Mouse (Mus musculus): ENCODE data around the gene Zfp592. TPM values are rescaled to one million over a fixed set of nuclear protein-coding genes. Genes with fewer than 3 reads are reported as not detected.
A peak's percentile ranks its signal among the peaks of the same experiment; 100 is the strongest.
"Not testable (repeated sequence)": the region's sequence is repeated elsewhere in the genome, so short reads cannot be mapped to it uniquely, and the experiment has no call there.

Zfp592 gene
- polyA plus RNA-seq, 1 experiment from 2014 or later, result 11.8 TPM

DNA sequence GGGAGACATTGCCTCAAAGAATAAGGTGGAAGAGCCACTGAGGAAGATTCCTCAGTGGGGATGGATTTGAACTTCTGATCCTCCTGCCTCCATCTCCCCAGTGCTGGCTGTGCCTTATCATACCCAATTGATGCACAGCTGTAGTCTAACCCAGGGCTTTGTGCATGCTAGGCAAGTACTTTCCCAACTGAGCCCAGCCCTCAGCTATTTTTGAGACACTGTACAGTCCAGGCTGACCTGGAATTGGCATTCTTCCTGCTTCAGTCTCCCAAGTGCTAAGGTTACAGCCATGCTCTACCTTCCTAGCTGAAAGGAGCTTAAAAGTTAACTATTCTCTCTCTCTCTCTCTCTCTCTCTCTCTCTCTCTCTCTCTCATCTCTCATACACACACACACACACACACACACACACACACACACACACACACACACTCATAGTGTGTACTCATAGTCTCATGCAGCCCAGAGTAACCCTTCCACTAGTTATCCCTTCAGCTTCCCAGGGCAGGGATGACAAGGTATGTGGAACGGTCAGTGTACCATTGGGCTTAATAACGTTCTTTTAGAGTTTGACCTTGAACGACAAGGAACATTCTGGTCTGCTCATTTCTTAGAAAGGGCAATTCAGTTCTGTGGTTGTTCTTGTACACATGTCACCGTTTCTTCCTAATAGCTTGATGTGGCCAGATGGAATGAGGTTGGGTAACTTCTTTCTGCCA lies 20.4 kb upstream of the Zfp592 start:
- H3K4me1 ChIP-seq; H3K9ac ChIP-seq; H3K4me2 ChIP-seq; H3K36me3 ChIP-seq; H3K9me3 ChIP-seq; H3K27ac ChIP-seq; ATAC-seq (ENCODE audit: insufficient number of reproducible peaks, low FRiP score, low TSS enrichment, low read depth); H3K27me3 ChIP-seq; H3K4me3 ChIP-seq: not testable (repeated sequence)
- WGBS, result 76% methylated on average over 4 of the region's 4 CpGs

DNA sequence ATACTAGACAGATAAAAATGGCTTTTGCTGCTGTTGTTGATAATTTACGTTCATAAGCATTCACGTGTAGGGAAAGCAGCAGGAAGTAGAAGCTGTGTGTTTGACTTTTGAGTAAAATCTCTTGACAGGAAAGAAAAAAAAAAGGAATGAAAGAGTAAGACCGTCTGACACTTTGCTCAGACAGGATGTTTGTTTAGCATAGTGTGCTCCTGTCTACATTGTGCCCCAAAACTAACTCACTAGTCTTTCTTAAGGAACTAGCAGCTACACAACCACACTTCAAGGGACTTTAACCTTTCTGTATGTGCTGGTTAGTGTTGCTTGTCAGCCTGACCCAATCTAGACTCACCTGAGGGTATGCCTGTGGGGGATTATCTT lies 19.9 kb upstream of the Zfp592 start:
- not testable (repeated sequence) for H3K9ac ChIP-seq; H3K9me3 ChIP-seq; H3K4me2 ChIP-seq; ATAC-seq (ENCODE audit: insufficient number of reproducible peaks, low FRiP score, low TSS enrichment, low read depth); H3K4me3 ChIP-seq; H3K27ac ChIP-seq; H3K36me3 ChIP-seq; H3K27me3 ChIP-seq; H3K4me1 ChIP-seq
- WGBS, result 68% methylated on average over 3 of the region's 3 CpGs

DNA sequence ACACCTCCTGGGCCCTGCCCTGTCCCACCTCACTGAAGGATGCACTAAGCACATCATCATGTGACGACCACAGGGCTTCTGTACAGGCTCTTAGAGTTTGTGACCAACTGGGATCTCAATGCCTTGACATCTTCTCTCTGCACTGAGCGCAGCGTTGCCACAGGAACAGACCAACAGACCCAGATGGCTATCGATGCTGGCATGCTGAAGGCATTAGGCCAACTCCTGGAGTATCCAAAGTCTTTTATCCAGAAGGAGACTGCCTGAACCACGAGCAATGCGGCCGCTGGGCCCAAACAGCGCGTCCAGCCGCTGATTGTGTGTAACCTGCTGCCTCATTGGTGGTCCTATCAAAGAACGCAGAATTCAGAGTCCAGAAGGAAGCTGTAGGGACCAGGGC lies 12.9 kb upstream of the Zfp592 start:
- H3K4me3 ChIP-seq, result no peak overlapping the region
- no peaks in the 10 kb centered on the region for H3K36me3 ChIP-seq
- ATAC-seq (ENCODE audit: insufficient number of reproducible peaks, low FRiP score, low TSS enrichment, low read depth), result no peak
- no peak overlapping the region for H3K27ac ChIP-seq
- H3K9ac ChIP-seq, result no peak overlapping the region
- WGBS, result 88% methylated on average over 11 of the region's 11 CpGs
- H3K9me3 ChIP-seq, result no peaks in the 10 kb centered on the region
- no peaks in the 10 kb centered on the region for H3K27me3 ChIP-seq
- H3K4me1 ChIP-seq, result no peaks in the 10 kb centered on the region
- no peak overlapping the region for H3K4me2 ChIP-seq

DNA sequence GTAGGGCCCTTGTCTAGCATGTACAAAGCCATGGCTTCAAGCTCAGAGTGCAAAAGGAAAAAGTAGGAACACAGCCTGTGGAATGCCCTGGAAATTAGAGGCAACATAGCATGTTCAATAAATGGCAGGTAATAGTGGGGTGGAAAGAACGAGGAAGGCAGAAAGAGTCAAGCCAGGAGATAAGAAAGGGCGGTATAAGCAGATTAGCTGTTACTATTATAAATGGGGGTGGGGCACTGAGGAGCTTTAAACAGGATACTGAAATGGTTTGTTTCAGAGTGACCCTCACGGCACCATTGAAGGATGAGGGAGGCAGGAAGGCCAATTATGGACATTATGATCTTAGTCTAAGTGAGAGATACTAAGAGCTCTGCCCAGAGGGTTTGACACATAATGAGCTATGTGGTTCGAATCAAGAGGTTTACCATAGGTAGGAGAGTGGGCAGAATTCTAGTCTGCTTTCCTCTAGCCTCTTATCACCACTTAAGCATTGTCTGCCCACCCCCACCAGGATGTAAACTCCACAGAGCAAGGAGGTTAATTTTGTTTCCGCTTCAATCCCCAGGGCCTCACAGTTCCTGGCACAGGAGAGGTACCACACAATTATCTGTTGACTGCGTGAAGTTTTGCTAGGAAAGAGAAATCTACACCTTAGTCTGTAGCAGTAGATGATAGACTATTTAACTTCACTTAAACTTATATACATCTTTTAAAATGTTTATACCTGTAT lies 6.9 kb upstream of the Zfp592 start:
- no peak overlapping the region for H3K9ac ChIP-seq
- H3K36me3 ChIP-seq, result no peaks in the 10 kb centered on the region; the same call in 1 of the 2 replicates
- no peak overlapping the region for H3K4me2 ChIP-seq
- 61% methylated on average over 6 of the region's 6 CpGs for WGBS
- H3K27me3 ChIP-seq, result no peaks in the 10 kb centered on the region
- H3K4me1 ChIP-seq, result peaks cover 2% of the 10 kb centered on the region; the same call in 1 of the 2 replicates
- no peaks in the 10 kb centered on the region for H3K9me3 ChIP-seq
- no peak overlapping the region for H3K27ac ChIP-seq
- H3K4me3 ChIP-seq, result no peak overlapping the region
- no peak for ATAC-seq (ENCODE audit: insufficient number of reproducible peaks, low FRiP score, low TSS enrichment, low read depth)

DNA sequence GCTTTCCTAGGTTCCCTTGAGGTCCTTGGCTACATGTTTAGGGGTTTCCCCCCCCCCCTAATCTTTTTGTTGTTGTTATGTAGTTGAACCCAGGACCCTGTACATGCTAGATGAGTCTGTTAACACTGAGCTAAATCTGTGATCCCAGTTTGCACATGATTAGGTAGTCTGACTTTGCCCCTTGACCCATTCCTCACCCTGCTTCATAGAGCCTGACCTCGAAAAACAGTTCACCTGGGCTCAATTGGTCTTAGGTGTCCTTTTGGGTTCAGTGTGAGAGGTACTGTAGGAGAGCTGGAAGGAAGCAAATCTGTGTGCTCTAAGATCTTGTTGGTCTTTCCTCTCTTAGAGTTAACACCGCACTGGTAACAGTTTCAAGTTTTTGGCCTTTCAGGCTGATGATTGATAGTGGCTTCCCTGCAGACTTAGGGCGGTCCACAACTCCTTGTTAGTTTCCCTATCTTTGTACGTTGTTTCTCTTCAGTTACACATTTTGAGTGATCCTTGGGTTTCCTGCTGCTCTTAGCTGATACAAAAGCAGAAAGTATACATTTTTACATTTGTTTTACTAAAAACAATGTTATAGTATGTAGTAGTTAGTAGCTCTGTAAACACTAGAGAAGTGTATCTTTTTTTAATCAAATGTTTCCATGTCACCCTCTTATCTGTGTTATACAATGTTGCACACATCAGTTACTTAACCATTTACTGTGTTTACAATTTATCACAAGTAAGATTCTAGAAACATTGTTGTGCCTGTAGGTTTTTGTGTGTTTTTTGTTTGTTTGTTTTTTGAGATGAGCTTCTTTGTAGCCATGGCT lies 5.5 kb upstream of the Zfp592 start:
- ATAC-seq (ENCODE audit: insufficient number of reproducible peaks, low FRiP score, low TSS enrichment, low read depth), result no peak
- Histone ChIP-seq H3K4me1 (peaks cover 11% of the 10 kb centered on the region), H3K4me3 (no peak overlapping the region), H3K27me3 (no peaks in the 10 kb centered on the region), H3K36me3 (no peaks in the 10 kb centered on the region; the same call in 1 of the 2 replicates), H3K9me3 (no peaks in the 10 kb centered on the region), H3K9ac (no peak overlapping the region), H3K4me2 (no peak overlapping the region), H3K27ac (no peak overlapping the region)
- WGBS, result 72% methylated on average over 4 of the region's 4 CpGs

DNA sequence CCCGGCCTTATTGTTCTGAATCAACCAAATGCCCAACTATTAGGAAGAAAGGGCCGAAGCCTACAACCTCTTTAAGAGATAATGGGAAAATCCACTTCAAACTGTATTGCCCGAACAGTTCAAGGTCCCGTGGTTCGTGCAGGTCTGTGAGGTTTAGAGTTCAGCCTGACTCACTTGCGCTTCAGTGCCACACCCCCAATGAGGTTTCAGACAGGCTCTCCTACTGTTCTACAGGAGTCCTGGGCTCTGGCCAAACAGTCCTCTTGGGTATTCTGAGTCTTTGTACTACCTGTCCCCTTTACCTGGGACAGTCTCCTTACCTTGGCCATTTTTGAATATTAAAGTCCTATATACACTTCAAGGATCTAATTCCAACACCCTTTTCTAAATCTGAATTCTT lies 3.2 kb upstream of the Zfp592 start:
- H3K27ac ChIP-seq, result no peak overlapping the region
- no peaks in the 10 kb centered on the region; the same call in 1 of the 2 replicates for H3K36me3 ChIP-seq
- no peak overlapping the region for H3K4me2 ChIP-seq
- no peak overlapping the region for H3K9ac ChIP-seq
- WGBS, result 93% methylated on average over 6 of the region's 6 CpGs
- H3K27me3 ChIP-seq, result no peaks in the 10 kb centered on the region
- H3K9me3 ChIP-seq, result no peaks in the 10 kb centered on the region
- peaks cover 23% of the 10 kb centered on the region for H3K4me1 ChIP-seq
- no peak overlapping the region for H3K4me3 ChIP-seq
- no peak for ATAC-seq (ENCODE audit: insufficient number of reproducible peaks, low FRiP score, low TSS enrichment, low read depth)

DNA sequence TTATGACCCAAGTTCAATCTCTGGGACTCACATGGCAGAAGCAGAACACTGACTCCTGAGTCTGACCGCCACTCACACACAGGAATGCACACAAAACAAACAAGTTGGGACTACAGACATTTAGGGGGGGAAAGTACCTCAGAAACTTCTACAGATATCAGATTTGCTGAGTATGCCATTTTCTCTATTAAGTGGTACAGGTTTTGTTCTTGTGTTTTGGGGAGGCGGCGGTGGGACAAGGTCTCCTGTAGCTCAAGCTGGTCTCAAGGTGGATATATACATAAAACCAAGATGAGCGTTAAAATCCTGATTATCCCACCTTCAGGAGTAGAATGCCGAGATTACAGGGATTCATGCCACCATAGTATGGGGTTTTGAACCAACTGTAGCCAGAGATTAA lies 1.9 kb upstream of the Zfp592 start:
- H3K36me3 ChIP-seq, result peaks cover 2% of the 10 kb centered on the region; the same call in 1 of the 2 replicates
- peak overlapping the region; percentile 92; the same call in 1 of the 2 replicates for H3K27ac ChIP-seq
- H3K9ac ChIP-seq, result no peak overlapping the region
- WGBS, result 96% methylated on average over 5 of the region's 5 CpGs
- no peak overlapping the region for H3K4me3 ChIP-seq
- no peaks in the 10 kb centered on the region for H3K9me3 ChIP-seq
- H3K4me1 ChIP-seq, result peaks cover 30% of the 10 kb centered on the region
- peak overlapping the region; percentile 73 for H3K4me2 ChIP-seq
- no peak for ATAC-seq (ENCODE audit: insufficient number of reproducible peaks, low FRiP score, low TSS enrichment, low read depth)
- no peaks in the 10 kb centered on the region for H3K27me3 ChIP-seq

DNA sequence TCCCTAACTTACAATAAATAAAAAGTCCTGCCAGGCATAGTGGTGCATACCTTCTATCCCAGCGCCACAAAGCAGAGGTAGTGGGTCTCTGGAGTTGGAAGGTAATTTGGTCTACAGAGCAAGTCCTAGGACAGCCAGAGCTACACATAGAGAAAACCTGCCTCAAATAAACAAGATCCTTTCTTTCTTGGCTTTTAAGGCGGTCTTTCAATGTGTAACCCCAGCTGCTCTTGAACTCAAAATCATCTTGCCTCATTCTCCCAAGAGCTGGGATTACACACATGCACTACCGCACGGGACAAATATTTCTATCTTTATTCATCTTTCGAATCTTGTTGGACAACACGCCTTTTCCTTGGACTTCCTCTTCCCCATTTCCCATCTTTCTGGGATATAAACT lies 1.4 kb upstream of the Zfp592 start:
- WGBS, result 54% methylated on average over 6 of the region's 6 CpGs
- no peak for ATAC-seq (ENCODE audit: insufficient number of reproducible peaks, low FRiP score, low TSS enrichment, low read depth)
- peaks cover 3% of the 10 kb centered on the region; the same call in 1 of the 2 replicates for H3K36me3 ChIP-seq
- peak overlapping the region; percentile 95 for H3K4me3 ChIP-seq
- H3K4me1 ChIP-seq, result peaks cover 30% of the 10 kb centered on the region
- peak overlapping the region; percentile 92 for H3K27ac ChIP-seq
- no peaks in the 10 kb centered on the region for H3K9me3 ChIP-seq
- peak overlapping the region; percentile 73 for H3K4me2 ChIP-seq
- H3K27me3 ChIP-seq, result no peaks in the 10 kb centered on the region
- H3K9ac ChIP-seq, result peak overlapping the region; percentile 91; the same call in 1 of the 2 replicates

DNA sequence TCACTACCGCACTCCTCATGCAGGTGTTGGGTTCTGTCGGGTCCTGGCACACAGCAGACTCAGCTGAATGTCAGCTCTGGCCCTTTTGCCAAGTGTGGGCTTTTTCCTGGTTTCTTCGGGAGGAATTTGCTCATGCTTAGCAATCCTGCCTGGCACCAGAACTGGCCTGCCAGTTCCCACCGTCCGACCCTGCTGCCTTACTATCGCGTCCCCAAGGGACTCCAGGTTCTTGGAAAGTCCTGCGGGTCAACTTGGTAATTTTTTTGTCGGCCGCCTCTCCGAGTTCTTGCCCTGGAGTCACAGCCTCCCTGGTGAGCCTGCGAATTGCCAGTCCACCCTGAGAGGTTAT lies 876 bp upstream of the Zfp592 start:
- H3K27ac ChIP-seq, result peak overlapping the region; percentile 92
- under 1% methylated on average over 12 of the region's 12 CpGs for WGBS
- H3K27me3 ChIP-seq, result no peaks in the 10 kb centered on the region
- H3K36me3 ChIP-seq, result peaks cover 3% of the 10 kb centered on the region; the same call in 1 of the 2 replicates
- H3K4me2 ChIP-seq, result peak overlapping the region; percentile 73
- H3K9me3 ChIP-seq, result no peaks in the 10 kb centered on the region
- ATAC-seq (ENCODE audit: insufficient number of reproducible peaks, low FRiP score, low TSS enrichment, low read depth), result no peak
- H3K4me3 ChIP-seq, result peak overlapping the region; percentile 95
- peaks cover 30% of the 10 kb centered on the region for H3K4me1 ChIP-seq
- H3K9ac ChIP-seq, result peak overlapping the region; percentile 91

DNA sequence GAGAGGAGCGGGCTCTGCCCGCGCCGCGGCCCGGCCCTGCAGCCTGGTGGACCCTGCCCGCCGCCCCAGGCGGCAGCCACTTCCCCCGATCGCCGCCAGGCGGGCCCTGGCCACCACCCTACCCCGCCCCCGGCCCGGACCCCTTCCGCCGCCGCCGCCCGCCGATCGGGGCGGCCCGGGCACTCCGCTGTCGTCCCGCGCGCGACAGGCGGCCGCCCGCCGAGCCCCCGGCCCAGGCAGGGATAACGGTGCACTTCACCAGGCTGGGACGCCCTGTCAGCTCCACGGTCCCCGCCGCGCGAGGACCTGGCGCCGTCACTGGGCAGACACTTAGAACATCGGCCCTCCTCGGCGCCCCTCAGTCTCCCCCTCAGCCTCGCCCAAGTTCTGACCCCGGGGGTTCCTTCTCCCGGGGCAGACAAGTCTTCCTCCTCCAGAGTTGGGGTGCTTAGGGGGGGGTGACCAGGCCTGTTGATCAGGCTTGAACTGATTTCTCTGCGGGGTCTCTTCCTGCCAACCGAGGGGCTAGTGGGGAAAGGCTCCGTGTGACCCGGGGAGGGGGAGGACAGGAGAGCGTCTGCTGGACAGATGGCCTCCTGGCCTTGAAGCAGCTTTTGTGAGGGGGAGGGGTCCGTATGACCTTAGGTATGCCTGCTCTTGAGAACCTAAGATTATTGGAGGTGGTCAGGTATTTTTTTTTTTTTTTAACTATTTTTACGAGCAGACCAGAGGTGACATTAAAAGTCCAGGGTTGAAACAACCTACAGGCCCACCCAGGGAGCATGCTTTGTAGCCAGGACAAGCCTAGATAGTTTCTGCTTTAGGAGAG lies 567 bp downstream of the Zfp592 start:
- Histone ChIP-seq H3K27me3 (no peaks in the 10 kb centered on the region), H3K27ac (peak overlapping the region; percentile 92), H3K9me3 (no peaks in the 10 kb centered on the region), H3K4me2 (peak overlapping the region; percentile 73), H3K4me1 (peaks cover 32% of the 10 kb centered on the region), H3K9ac (peak overlapping the region; percentile 91), H3K4me3 (peak overlapping the region; percentile 95), H3K36me3 (peaks cover 3% of the 10 kb centered on the region; the same call in 1 of the 2 replicates)
- under 1% methylated on average over 51 of the region's 58 CpGs for WGBS
- ATAC-seq (ENCODE audit: insufficient number of reproducible peaks, low FRiP score, low TSS enrichment, low read depth), result peak; percentile 77

DNA sequence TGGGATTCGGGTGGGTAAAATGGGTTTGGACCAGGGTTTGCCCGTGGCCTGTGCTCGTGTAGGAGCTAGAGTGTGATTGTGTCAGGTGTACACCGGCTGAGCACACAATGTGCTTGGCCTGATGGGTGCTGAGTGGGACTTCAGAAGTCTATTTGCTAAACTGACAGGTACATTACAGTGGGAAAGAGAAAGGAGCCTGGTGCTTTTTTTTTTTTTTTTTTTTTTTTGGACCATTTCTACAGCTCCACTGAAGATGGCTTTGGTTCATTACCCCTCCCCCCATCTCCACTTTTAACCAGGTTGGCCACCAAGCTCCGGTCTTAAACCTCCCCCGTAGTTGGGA lies 1.2 kb downstream of the Zfp592 start:
- no peaks in the 10 kb centered on the region for H3K9me3 ChIP-seq
- no peak overlapping the region; the same call in 1 of the 2 replicates for H3K9ac ChIP-seq
- peaks cover 32% of the 10 kb centered on the region for H3K4me1 ChIP-seq
- H3K4me3 ChIP-seq, result peak overlapping the region; percentile 95
- no peak overlapping the region for H3K27ac ChIP-seq
- 23% methylated on average over 6 of the region's 6 CpGs for WGBS
- ATAC-seq (ENCODE audit: insufficient number of reproducible peaks, low FRiP score, low TSS enrichment, low read depth), result no peak
- no peaks in the 10 kb centered on the region for H3K27me3 ChIP-seq
- peak overlapping the region; percentile 73 for H3K4me2 ChIP-seq
- H3K36me3 ChIP-seq, result peaks cover 3% of the 10 kb centered on the region; the same call in 1 of the 2 replicates
